Mouse (Mus musculus): ENCODE results near the gene Nol3. TPM values are rescaled to one million over a fixed set of nuclear protein-coding genes. Genes with fewer than 3 reads are reported as not detected.

The Nol3 gene
- polyA plus RNA-seq, 1 experiment from 2014 or later: 1.6 TPM

DNA sequence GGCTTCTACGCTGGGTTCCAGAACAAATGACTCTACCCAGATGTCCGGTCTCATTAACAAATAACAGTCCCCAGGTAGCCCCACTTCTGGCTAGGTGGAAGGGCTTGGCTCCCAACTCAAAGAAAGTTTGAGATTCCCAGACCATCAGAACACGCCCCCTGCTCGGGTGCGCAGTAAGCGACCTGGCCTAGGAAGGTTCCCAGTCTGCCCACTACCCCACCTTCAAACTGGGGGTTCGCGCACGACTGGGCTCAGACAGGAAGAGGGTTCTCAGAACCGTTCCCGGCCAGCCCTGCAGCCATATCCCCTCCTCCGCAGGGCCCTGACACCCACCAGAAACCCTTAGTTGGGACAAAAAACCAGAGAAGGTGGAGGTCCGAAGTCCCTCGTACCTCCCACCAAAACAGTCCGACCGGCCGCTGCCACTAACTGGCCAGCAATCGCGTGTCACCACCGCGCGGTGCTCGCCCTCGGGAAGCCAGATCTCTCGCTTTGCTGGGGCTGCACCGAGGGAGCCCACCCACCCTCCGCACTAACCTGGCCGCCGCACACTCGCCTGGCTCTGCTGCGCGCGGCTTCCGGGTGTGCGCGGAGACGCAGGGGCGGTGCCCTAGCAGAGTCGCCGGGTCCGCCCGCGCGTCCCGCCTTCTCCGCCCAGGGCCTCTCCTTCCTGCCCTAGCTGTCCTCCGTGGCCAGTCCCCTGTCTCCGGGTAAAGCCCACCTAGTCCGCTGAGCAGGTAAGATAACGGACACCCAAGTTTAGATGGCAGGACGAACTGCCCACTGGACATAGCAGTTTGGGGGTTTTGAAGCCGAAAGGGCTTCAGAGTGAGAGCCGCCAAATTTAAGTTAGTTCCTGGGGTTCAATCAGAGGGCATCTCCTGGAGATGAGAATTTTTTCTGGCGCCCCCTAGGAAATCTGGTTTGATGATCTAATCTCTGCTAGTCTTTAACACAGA lies 11.6 kb upstream of the Nol3 start, which contains the start of the genes Tradd and Fbxl8:
Tradd (minus strand) TSS at position 586 of the 959 bp plus-strand sequence.
Fbxl8 (plus strand) TSS at position 625 of the 959 bp plus-strand sequence.
- no peaks in the 10 kb centered on the region for H3K36me3 ChIP-seq
- peaks cover 6% of the 10 kb centered on the region; the same call in 1 of the 2 replicates for H3K9me3 ChIP-seq
- peaks cover 28% of the 10 kb centered on the region for H3K4me1 ChIP-seq (replicated peaks)
- peak within 1 kb of the TSS; percentile 69 for H3K4me3 ChIP-seq (replicated peaks)
- H3K27ac ChIP-seq: no peak within 1 kb of the TSS
- peak; percentile 42 for ATAC-seq (ENCODE audit: insufficient number of reproducible peaks, insufficient read depth, low FRiP score, low TSS enrichment, low read depth)
- WGBS: under 1% methylated on average over 54 of the region's 54 CpGs
- H3K9ac ChIP-seq (replicated peaks): peak within 1 kb of the TSS; percentile 60
- H3K4me2 ChIP-seq: peak within 1 kb of the TSS; percentile 83
- H3K27me3 ChIP-seq: peaks cover 96% of the 10 kb centered on the region

- peaks cover 96% of the 10 kb centered on the region for H3K27me3 ChIP-seq
- peaks cover 6% of the 10 kb centered on the region; the same call in 1 of the 2 replicates for H3K9me3 ChIP-seq
- WGBS: 7% methylated on average over 10 of the region's 10 CpGs
- peaks cover 29% of the 10 kb centered on the region for H3K4me1 ChIP-seq (replicated peaks)
- no peak overlapping the region for H3K27ac ChIP-seq
- no peak for ATAC-seq (ENCODE audit: insufficient number of reproducible peaks, insufficient read depth, low FRiP score, low TSS enrichment, low read depth)
- peak overlapping the region; percentile 60; the same call in 1 of the 2 replicates for H3K9ac ChIP-seq (replicated peaks)
- H3K36me3 ChIP-seq: no peaks in the 10 kb centered on the region
- H3K4me2 ChIP-seq: peak overlapping the region; percentile 83
- peak overlapping the region; percentile 69 for H3K4me3 ChIP-seq (replicated peaks)
These were observed 10.8 kb upstream of the Nol3 start for GRCm38 (mm10) chr8:105265128-105265527.

DNA sequence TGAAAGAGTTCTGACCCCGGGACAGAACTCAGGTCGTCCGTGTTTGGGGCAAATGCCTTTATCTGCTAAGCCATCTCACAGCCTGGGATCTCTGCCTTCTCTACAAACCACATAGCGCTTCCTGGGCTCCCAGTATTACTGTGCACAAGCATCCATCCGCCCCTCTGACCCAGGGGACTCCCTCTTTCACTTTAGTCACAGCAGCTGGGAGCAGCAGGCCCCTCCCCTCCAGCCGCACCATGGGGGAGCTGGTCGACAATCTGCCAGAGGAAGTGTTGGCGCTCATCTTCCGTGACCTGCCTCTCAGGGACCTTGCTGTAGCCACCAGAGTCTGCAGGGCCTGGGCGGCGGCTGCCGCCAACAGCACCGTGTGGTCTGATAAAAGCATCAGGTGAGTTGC lies 9.2 kb upstream of the Nol3 start:
- WGBS: 12% methylated on average over 13 of the region's 13 CpGs
- no peak overlapping the region for H3K4me3 ChIP-seq (replicated peaks)
- H3K9ac ChIP-seq (replicated peaks): 0 out of 2 replicates have a peak overlapping the region, but pooled peaks have one; percentile 23
- no peaks in the 10 kb centered on the region for H3K36me3 ChIP-seq
- H3K9me3 ChIP-seq: peaks cover 6% of the 10 kb centered on the region; the same call in 1 of the 2 replicates
- H3K27me3 ChIP-seq: peaks cover 96% of the 10 kb centered on the region
- H3K27ac ChIP-seq: no peak overlapping the region
- no peak for ATAC-seq (ENCODE audit: insufficient number of reproducible peaks, insufficient read depth, low FRiP score, low TSS enrichment, low read depth)
- no peak overlapping the region for H3K4me2 ChIP-seq
- peaks cover 38% of the 10 kb centered on the region for H3K4me1 ChIP-seq (replicated peaks)

DNA sequence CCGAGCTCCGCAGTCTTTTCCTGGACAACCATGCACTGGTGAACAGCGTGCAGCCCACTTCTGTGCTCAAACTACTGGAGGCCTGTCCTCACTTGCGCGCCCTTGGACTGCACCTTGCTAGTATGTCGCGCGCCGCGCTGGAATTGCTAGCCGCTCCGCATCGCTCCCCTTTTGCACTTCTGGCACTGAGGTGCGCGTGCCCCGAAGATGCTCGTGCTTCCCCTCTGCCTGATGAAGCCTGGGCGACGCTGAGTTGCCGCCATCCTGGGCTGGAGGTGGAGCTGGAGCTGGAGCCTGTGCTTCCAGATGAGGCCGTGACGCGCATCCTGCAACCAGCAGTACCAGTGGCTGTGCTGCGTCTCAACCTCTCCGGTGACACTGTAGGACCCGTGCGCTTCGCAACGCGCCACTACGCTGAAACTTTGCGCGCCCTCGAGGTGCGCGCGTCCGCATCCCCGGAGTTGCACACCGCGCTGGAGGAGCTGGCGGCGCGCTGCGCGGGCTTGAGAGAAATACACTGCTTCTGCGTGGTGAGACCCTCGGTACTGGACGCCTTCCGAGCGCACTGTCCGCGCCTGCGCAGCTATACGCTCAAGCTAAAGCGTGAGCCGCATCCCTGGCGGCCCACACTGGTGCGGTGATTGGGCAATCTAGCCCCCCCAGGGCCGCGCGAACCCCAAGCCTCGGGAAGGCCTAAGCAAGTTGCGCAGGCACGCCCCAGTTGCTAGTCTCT lies 7.4 kb upstream of the Nol3 start:
- H3K9ac ChIP-seq (replicated peaks): peak overlapping the region; percentile 57
- H3K4me1 ChIP-seq (replicated peaks): peaks cover 40% of the 10 kb centered on the region
- H3K4me3 ChIP-seq (replicated peaks): peak overlapping the region; percentile 51
- peak overlapping the region; percentile 86 for H3K4me2 ChIP-seq
- peaks cover 6% of the 10 kb centered on the region; the same call in 1 of the 2 replicates for H3K9me3 ChIP-seq
- WGBS: under 1% methylated on average over 65 of the region's 65 CpGs
- H3K27ac ChIP-seq: no peak overlapping the region
- ATAC-seq (ENCODE audit: insufficient number of reproducible peaks, insufficient read depth, low FRiP score, low TSS enrichment, low read depth): peak; percentile 54
- no peaks in the 10 kb centered on the region for H3K36me3 ChIP-seq
- H3K27me3 ChIP-seq: peaks cover 99% of the 10 kb centered on the region

GRCm38 (mm10) chr8:105269075-105269458 lies 6.9 kb upstream of the Nol3 start:
- Histone ChIP-seq H3K27ac (no peak overlapping the region), H3K4me3 (replicated peaks) (peak overlapping the region; percentile 51), H3K4me1 (replicated peaks) (peaks cover 40% of the 10 kb centered on the region), H3K27me3 (peaks cover 99% of the 10 kb centered on the region), H3K36me3 (no peaks in the 10 kb centered on the region), H3K9ac (replicated peaks) (peak overlapping the region; percentile 57), H3K9me3 (peaks cover 6% of the 10 kb centered on the region; the same call in 1 of the 2 replicates), H3K4me2 (peak overlapping the region; percentile 86)
- WGBS: 1% methylated on average over 10 of the region's 10 CpGs
- ATAC-seq (ENCODE audit: insufficient number of reproducible peaks, insufficient read depth, low FRiP score, low TSS enrichment, low read depth): no peak

DNA sequence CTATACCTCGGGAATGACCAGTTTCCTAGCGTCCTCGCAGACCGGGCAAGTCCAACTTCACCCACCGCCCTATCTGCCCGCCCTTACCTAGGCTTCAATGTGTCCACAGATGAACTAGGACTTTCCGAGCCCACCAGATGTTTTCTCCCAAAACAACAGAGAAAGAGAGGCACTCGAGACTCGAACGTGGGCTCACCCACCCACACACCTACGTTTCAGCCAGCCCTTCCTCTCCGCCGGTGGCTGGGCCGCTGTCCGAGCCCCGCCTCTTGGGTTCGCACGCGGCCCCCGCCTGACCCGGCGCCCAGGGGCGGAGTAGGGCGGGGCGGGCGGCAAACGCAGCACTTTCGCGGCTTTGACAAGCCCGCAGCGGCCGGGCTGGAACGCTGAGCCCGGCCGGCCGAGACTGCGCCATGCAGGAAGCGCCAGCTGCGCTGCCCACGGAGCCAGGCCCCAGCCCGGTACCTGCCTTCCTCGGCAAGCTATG lies 6.4 kb upstream of the Nol3 start, which contains the start of gene Hsf4:
Hsf4 (plus strand) TSS at position 341 of the 487 bp plus-strand sequence.
- peaks cover 40% of the 10 kb centered on the region for H3K4me1 ChIP-seq (replicated peaks)
- ATAC-seq (ENCODE audit: insufficient number of reproducible peaks, insufficient read depth, low FRiP score, low TSS enrichment, low read depth): no peak
- H3K36me3 ChIP-seq: no peaks in the 10 kb centered on the region
- no peak within 1 kb of the TSS for H3K27ac ChIP-seq
- peak within 1 kb of the TSS; percentile 57 for H3K9ac ChIP-seq (replicated peaks)
- under 1% methylated on average over 42 of the region's 42 CpGs for WGBS
- peaks cover 99% of the 10 kb centered on the region for H3K27me3 ChIP-seq
- H3K9me3 ChIP-seq: peaks cover 6% of the 10 kb centered on the region; the same call in 1 of the 2 replicates
- H3K4me2 ChIP-seq: peak within 1 kb of the TSS; percentile 86
- peak within 1 kb of the TSS; percentile 51 for H3K4me3 ChIP-seq (replicated peaks)

DNA sequence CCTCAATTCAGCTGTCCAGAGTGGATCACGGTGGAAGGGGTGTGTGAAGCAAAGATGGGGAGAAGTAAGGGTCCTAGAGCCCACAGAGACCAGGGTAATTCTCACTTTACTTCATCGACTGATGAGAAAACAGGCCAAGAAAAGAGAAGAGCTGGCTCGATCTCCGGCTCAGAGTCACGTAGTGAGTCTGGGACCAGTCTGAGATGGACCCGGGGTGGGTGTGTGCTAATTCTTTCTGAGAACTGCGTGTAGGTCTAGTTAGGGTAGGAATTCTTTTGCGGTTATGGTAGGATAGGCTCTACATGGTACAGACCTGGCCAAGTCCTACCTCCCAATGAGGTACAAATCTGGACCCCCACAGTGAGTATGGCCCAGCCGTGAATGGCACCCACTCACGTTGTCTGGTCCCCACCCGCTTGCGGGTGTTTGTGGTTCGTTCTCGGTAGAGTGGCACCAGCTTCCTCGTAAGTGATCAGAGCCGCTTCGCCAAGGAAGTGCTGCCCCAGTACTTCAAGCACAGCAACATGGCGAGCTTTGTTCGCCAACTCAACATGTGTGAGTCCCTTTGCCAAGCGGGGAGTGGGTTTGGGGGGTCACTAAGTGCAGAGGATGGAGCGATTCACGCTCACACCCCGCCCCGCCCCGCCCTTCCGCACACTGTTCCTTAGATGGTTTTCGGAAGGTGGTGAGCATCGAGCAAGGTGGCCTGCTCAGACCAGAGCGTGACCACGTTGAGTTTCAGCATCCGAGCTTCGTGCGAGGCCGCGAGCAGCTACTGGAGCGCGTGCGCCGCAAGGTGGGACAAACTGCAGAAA lies 5.6 kb upstream of the Nol3 start:
- peak; percentile 0; the same call in 1 of the 2 replicates for ATAC-seq (ENCODE audit: insufficient number of reproducible peaks, insufficient read depth, low FRiP score, low TSS enrichment, low read depth)
- H3K4me3 ChIP-seq (replicated peaks): peak overlapping the region; percentile 51
- no peak overlapping the region for H3K9ac ChIP-seq (replicated peaks)
- H3K4me1 ChIP-seq (replicated peaks): peaks cover 36% of the 10 kb centered on the region
- peaks cover 99% of the 10 kb centered on the region for H3K27me3 ChIP-seq
- H3K36me3 ChIP-seq: no peaks in the 10 kb centered on the region
- WGBS: 2% methylated on average over 39 of the region's 39 CpGs
- H3K4me2 ChIP-seq: peak overlapping the region; percentile 86
- H3K27ac ChIP-seq: no peak overlapping the region
- H3K9me3 ChIP-seq: peaks cover 6% of the 10 kb centered on the region; the same call in 1 of the 2 replicates

- H3K27ac ChIP-seq: no peak overlapping the region
- H3K9ac ChIP-seq (replicated peaks): no peak overlapping the region
- peak overlapping the region; percentile 13; the same call in 1 of the 2 replicates for H3K4me3 ChIP-seq (replicated peaks)
- H3K9me3 ChIP-seq: peaks cover 6% of the 10 kb centered on the region; the same call in 1 of the 2 replicates
- ATAC-seq (ENCODE audit: insufficient number of reproducible peaks, insufficient read depth, low FRiP score, low TSS enrichment, low read depth): no peak
- no peaks in the 10 kb centered on the region for H3K36me3 ChIP-seq
- peaks cover 41% of the 10 kb centered on the region for H3K4me1 ChIP-seq (replicated peaks)
- 3% methylated on average over 11 of the region's 11 CpGs for WGBS
- peak overlapping the region; percentile 33 for H3K4me2 ChIP-seq
- peaks cover 99% of the 10 kb centered on the region for H3K27me3 ChIP-seq
These were observed 5.1 kb upstream of the Nol3 start for GRCm38 (mm10) chr8:105270916-105271186.

DNA sequence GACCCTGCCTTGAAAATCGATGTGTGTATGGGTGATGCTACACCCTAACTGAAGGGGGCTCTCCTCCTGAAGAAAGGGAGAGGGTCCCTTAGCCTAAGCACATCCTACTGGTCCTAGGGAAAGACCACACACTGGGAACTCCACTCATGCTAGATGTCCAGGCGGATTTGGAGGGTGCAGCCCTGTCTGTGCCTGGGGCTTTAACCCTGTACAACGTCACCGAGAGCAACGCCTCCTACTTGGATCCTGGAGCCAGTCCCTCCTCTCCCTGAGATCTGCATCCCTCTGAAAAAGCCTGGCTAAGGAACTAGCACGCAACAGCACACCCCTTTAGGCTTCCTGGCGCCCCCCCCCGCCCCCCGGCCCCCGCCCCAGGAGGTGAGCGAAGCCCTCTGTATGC lies 553 bp upstream of the Nol3 start:
- no peak overlapping the region for H3K27ac ChIP-seq
- 6% methylated on average over 10 of the region's 11 CpGs for WGBS
- H3K4me1 ChIP-seq (replicated peaks): peaks cover 32% of the 10 kb centered on the region
- H3K36me3 ChIP-seq: peaks cover 5% of the 10 kb centered on the region; the same call in 1 of the 2 replicates
- peaks cover 99% of the 10 kb centered on the region for H3K27me3 ChIP-seq
- H3K9me3 ChIP-seq: no peaks in the 10 kb centered on the region
- H3K4me3 ChIP-seq (replicated peaks): peak overlapping the region; percentile 44
- no peak for ATAC-seq (ENCODE audit: insufficient number of reproducible peaks, insufficient read depth, low FRiP score, low TSS enrichment, low read depth)
- H3K4me2 ChIP-seq: peak overlapping the region; percentile 85
- H3K9ac ChIP-seq (replicated peaks): no peak overlapping the region
